Mouse (Mus musculus) layer of hippocampus, postnatal 14 days (tissue): ENCODE measurements at regions not wholly inside any gene's neighbourhood (a gene's known extent, or its start where the extent isn't known, plus 50 kb on each side); places are given as distances from the start of the nearest gene placed in this dataset.

Source experiments
- DNase-seq, 2 experiments: peaks; one replicate each; pipeline ENCODE4 v3.0.0; 2021 to 2022; ENCODE audit warnings: low spot score in 2 of 2, mixed read lengths in 1 of 2

DNA sequence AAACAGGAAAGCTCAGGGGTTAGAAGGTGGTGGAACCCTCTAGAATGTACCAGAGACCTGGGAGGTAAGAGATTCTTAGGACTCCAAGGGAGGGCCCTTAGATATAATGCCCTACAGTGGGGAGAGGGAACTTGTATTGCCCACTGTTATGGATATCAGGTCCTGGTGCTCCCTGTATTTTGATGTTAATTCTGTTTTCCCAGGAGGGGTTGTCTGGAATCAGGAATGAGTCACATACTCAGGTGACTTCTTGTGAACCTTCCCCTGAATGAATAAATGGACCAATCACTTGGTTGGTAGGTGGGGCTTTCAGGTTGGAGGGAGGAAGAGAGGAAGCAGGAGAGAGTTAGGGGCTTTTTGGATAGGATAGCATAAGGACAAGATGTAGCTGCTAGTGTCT is 533.8 kb upstream of the Htr2c start:
- DNase-seq = no peak

DNA sequence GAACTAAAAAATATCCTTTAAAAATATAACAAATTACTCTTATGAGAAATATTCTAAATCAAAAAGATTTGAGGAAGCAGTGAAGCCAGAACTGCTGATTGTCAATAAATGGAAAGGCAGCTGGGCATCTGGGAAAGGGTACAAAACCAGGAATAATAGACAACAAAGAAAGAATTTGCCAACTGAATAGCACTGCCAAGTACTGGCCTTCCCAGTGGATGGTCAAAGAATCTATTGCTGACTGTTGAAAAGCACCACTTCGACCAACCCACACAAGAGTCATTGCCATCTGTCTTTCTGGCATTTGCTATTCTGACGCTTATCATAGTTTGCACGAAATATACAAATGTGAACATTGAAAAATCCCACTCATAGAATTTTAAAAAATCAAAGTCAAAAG is 502.4 kb upstream of the Htr2c start:
- peak; percentile 2 to 69 for DNase-seq

GRCm38 (mm10) chrX:146477581-146477980 is 484.7 kb upstream of the Htr2c start:
- DNase-seq = no peak

- no peak for DNase-seq
Measured at GRCm38 (mm10) chrX:146512492-146512891, 449.8 kb upstream of the Htr2c start.

- no peak for DNase-seq
Measured at GRCm38 (mm10) chrX:146513261-146513660, 449.1 kb upstream of the Htr2c start.

DNA sequence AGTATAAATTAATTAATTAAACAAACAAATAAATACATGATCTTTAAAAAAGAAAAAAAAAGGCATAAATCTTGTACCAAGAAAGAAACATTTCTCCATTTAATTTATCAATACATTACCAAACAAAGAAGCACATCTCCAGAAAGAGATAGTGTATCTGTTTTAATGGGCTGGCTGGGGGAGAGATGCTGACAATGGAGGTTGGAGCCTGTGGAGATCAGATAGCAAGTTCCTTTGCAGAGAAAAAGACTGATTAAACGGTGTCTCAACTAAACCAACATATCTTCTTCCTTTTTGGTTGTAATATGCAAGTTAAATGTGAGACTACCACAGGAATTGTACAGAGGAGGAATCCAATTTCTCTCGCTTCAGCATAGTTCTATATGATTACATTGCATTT is 433.5 kb upstream of the Htr2c start:
- DNase-seq = no peak

- no peak for DNase-seq
Measured at GRCm38 (mm10) chrX:146537811-146538210, 424.5 kb upstream of the Htr2c start.

DNA sequence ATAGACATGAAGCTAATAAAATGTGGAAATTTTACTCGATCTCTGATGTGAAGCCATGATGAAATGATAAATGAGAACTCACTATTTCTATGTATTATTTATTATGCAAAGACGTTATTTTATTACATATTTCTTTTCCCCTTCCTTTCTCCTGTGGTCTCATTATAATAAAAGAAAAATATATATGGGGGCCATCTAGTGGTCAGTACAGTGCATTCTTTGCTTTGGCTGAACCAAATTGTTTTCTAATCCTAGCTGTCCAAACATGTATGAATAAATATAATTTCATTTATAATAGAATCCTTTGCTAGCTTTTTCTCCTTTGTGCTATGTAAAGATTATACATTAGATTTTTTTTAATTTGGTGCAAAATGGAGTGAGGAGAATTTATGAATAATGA is 403.7 kb upstream of the Htr2c start:
- no peak for DNase-seq
